Mouse (Mus musculus) hindbrain, embryonic 15.5 days (tissue): ENCODE measurements around the gene Ms4a2. TPM values are rescaled to one million over a fixed set of nuclear protein-coding genes. Genes with fewer than 3 reads are reported as not detected.

ENCODE experiments used
- ATAC-seq: fragments of 200-750 bp; cut with Nextera tagmentation; 2 replicates; pipeline ENCODE4 v1.8.0; 2017; ENCODE audit warnings: low read depth, moderate number of reproducible peaks, moderate TSS enrichment; ENCODE audit not compliant: low FRiP score
- H3K27ac ChIP-seq: fragments of 300-500 bp; sonication (generic); replicated peaks from 2 replicates; pipeline ENCODE4 v1.5.1; 2015; ENCODE audit warnings: mild to moderate bottlenecking, inconsistent platforms
- H3K27me3 ChIP-seq: fragments of 300-500 bp; sonication (generic); 2 replicates; pipeline ENCODE4 v1.6.1; 2015; ENCODE audit warnings: control low read depth, inconsistent platforms
- H3K36me3 ChIP-seq: fragments of 300-500 bp; sonication (generic); 2 replicates; pipeline ENCODE4 v1.6.1; 2015; ENCODE audit warnings: control low read depth, inconsistent platforms
- H3K4me1 ChIP-seq: fragments of 300-500 bp; sonication (generic); replicated peaks from 2 replicates; pipeline ENCODE4 v1.6.1; 2015; ENCODE audit warnings: control low read depth, inconsistent platforms
- H3K4me2 ChIP-seq: fragments of 300-500 bp; sonication (generic); 2 replicates; pipeline ENCODE4 v1.6.1; 2015; ENCODE audit warnings: moderate library complexity, mild to moderate bottlenecking, inconsistent platforms
- H3K4me3 ChIP-seq: fragments of 300-500 bp; sonication (generic); 2 replicates; pipeline ENCODE4 v1.5.1; 2015; ENCODE audit warnings: mild to moderate bottlenecking, inconsistent platforms
- H3K9ac ChIP-seq: fragments of 300-500 bp; sonication (generic); 2 replicates; pipeline ENCODE4 v1.6.1; 2015; ENCODE audit warnings: inconsistent platforms
- H3K9me3 ChIP-seq: fragments of 300-500 bp; sonication (generic); 2 replicates; pipeline ENCODE4 v1.6.1; 2016; ENCODE audit warnings: control low read depth, inconsistent platforms
- WGBS: fragments of 180-500 bp; shearing (Covaris S2); methylation state at CpG from one replicate; pipeline ENCODE4 v1.1.7; 2015; 5-methylcytosine and 5-hydroxymethylcytosine counted together
- polyA plus RNA-seq: library from polyadenylated mRNA; unstranded; fragments of >200 nt; fragmentation: Nextera tagmentation; extraction: Ambion mirVana; gene quantifications from 2 replicates; pipeline ENCODE4 v1.2.1, GENCODE M21; 2015

Ms4a2 gene
- polyA plus RNA-seq, 1 experiment from 2014 or later: 0.19 TPM

DNA sequence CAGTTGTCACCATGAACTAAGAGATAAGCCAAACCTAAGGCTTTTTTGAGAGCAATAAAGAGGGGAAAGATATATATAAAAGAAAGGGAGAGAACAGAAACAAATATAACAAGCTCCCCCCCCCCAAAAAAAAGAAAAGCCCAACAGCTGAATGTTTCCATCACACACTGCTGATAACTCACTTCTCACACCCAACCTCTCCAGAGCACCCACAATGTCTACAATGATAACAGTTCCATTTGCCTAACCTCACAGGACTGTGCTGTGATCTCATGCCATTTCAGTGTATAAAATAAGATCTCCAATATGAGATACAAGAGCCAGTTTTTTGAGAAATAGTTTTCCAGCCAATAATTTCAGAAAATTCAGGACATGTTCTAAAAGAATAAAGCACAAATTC lies 5.5 kb downstream of the Ms4a2 start:
- no peaks in the 10 kb centered on the region for H3K36me3 ChIP-seq
- H3K27ac ChIP-seq: no peak overlapping the region
- ATAC-seq: no peak
- H3K9me3 ChIP-seq: no peaks in the 10 kb centered on the region
- no peaks in the 10 kb centered on the region for H3K27me3 ChIP-seq
- no peak overlapping the region for H3K4me3 ChIP-seq
- no peak overlapping the region for H3K4me2 ChIP-seq
- H3K9ac ChIP-seq: no peak overlapping the region
- H3K4me1 ChIP-seq: no peaks in the 10 kb centered on the region

DNA sequence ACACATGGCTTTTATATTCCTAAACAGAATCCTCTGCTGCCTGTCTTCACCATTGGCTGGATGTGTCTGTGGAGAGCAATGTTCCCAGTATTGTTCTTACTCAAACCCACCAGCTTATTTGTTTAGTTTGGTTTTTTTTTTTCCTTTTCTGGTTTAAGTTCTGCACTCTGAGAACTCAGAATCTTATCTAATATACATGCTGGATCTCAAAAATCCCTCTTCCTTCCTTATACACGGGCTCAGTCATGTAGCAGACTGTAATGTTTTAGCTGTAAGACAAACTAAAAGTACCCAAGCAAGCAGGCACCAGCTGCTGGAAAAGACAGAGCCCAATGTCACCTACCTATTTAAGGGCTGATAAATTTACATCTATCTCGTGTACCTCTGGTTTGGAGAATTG lies 8.7 kb downstream of the Ms4a2 start:
- 68% methylated on average over 2 of the region's 2 CpGs for WGBS
- Histone ChIP-seq H3K9ac (no peak overlapping the region), H3K4me3 (no peak overlapping the region), H3K27ac (no peak overlapping the region), H3K9me3 (no peaks in the 10 kb centered on the region), H3K36me3 (no peaks in the 10 kb centered on the region), H3K27me3 (no peaks in the 10 kb centered on the region), H3K4me2 (no peak overlapping the region), H3K4me1 (no peaks in the 10 kb centered on the region)
- no peak for ATAC-seq

DNA sequence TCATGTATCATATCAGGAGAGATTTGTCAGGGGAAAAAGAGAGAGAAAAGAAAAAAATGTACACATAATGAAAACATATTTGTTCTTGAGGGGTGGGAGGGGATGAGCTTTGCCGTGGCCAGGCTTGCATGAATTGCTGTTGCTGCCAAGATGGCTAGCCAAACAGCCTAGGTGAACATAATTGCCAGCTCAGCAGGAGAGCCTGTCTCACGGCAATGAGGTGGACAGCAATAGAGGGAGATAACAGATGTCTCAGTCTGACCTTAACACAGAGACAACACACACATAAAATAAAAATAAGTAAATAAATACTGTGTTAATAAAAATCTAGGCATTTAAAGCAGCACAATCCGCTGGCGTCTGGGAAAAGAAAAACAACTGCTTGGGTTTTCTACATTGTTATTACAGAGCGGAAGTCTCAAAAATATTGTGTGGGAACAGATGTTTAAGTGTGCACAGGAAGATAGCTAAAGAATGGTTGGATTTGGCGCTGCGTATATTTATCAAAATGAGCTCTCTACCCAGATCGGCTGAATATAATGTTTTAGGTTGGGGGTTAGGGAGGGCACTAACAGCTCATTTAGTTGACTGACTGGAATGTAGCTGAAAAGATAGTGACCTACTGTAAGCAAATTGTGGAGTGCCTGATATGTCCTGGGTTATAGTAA lies 9.6 kb downstream of the Ms4a2 start:
- H3K4me1 ChIP-seq: no peaks in the 10 kb centered on the region
- H3K27ac ChIP-seq: no peak overlapping the region
- no peak overlapping the region for H3K4me2 ChIP-seq
- no peak overlapping the region for H3K4me3 ChIP-seq
- WGBS: 67% methylated on average over 8 of the region's 8 CpGs
- ATAC-seq: no peak
- no peak overlapping the region for H3K9ac ChIP-seq
- no peaks in the 10 kb centered on the region for H3K36me3 ChIP-seq
- H3K27me3 ChIP-seq: no peaks in the 10 kb centered on the region
- no peaks in the 10 kb centered on the region for H3K9me3 ChIP-seq

GRCm38 (mm10) chr19:11613084-11613483 lies 10.4 kb downstream of the Ms4a2 start:
- Histone ChIP-seq H3K36me3 (no peaks in the 10 kb centered on the region), H3K9me3 (no peaks in the 10 kb centered on the region), H3K27me3 (no peaks in the 10 kb centered on the region), H3K27ac (no peak overlapping the region), H3K4me2 (no peak overlapping the region), H3K4me3 (no peak overlapping the region), H3K4me1 (no peaks in the 10 kb centered on the region), H3K9ac (no peak overlapping the region)
- no peak for ATAC-seq
- 98% methylated on average over 1 of the region's 1 CpGs for WGBS

DNA sequence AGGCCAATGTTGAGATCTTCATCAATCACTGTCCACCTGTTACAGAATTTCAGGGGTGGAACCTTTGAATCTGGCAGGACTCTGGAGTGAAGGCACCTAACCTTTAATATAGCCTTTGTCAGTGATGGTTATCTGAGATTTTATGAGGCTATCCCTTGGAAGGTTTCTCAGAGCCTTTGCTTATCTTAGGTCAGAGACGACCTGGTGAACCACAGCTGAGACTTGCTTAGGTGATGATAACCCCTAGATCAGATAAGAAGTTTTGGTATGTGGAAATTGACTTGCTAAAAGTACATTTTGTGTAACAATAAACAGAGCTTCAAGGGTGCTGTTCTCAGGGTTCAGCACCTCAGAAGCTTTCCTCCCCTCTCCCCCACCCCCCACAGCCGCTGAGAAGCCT lies 11.2 kb downstream of the Ms4a2 start:
- ATAC-seq: no peak
- 81% methylated on average over 2 of the region's 2 CpGs for WGBS
- Histone ChIP-seq H3K4me3 (no peak overlapping the region), H3K4me1 (no peaks in the 10 kb centered on the region), H3K4me2 (no peak overlapping the region), H3K9me3 (no peaks in the 10 kb centered on the region), H3K27ac (no peak overlapping the region), H3K9ac (no peak overlapping the region), H3K36me3 (no peaks in the 10 kb centered on the region), H3K27me3 (no peaks in the 10 kb centered on the region)

GRCm38 (mm10) chr19:11611541-11611945 lies 12.0 kb downstream of the Ms4a2 start:
- Histone ChIP-seq H3K9me3 (no peaks in the 10 kb centered on the region), H3K27ac (no peak overlapping the region), H3K4me2 (no peak overlapping the region), H3K36me3 (no peaks in the 10 kb centered on the region), H3K27me3 (no peaks in the 10 kb centered on the region), H3K4me1 (no peaks in the 10 kb centered on the region), H3K4me3 (no peak overlapping the region), H3K9ac (no peak overlapping the region)
- peak; percentile 92 for ATAC-seq
- WGBS: 25% methylated on average over 6 of the region's 6 CpGs

DNA sequence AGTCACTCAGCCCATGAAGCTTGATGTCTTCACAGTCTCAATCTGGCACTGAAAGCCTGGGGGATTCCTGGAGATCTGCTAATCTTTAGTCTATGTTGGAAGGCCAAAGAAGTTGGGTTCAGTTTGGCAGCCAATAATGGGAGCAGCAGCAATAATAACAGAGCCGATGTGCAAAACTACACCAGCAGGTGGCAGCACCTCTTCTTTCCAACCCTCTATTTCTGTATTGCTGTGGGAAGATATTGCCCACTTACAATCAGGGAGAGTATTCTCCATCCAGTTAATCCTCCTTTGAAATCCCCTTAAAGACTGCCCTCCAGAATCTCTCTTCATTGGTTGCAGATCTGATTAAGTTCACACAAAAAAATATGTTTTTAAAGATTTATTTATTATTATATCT lies 15.3 kb downstream of the Ms4a2 start:
- Histone ChIP-seq H3K36me3 (no peaks in the 10 kb centered on the region), H3K27ac (no peak overlapping the region), H3K27me3 (no peaks in the 10 kb centered on the region), H3K4me2 (no peak overlapping the region), H3K9me3 (no peaks in the 10 kb centered on the region), H3K9ac (no peak overlapping the region), H3K4me3 (no peak overlapping the region), H3K4me1 (no peaks in the 10 kb centered on the region)
- 18% methylated on average over 1 of the region's 1 CpGs for WGBS
- peak; percentile 72; the same call in 1 of the 2 replicates for ATAC-seq

- H3K9me3 ChIP-seq: no peaks in the 10 kb centered on the region
- no peaks in the 10 kb centered on the region for H3K4me1 ChIP-seq
- no peak for ATAC-seq
- H3K36me3 ChIP-seq: no peaks in the 10 kb centered on the region
- WGBS: 95% methylated on average over 2 of the region's 2 CpGs
- H3K4me2 ChIP-seq: no peak within 1 kb of the TSS
- no peak within 1 kb of the TSS for H3K27ac ChIP-seq
- no peak within 1 kb of the TSS for H3K9ac ChIP-seq
- H3K27me3 ChIP-seq: no peaks in the 10 kb centered on the region
- no peak within 1 kb of the TSS for H3K4me3 ChIP-seq
Observed at GRCm38 (mm10) chr19:11604603-11605002, 18.9 kb downstream of the Ms4a2 start, which contains the start of gene Ms4a6d. TSS of gene Ms4a6d (minus strand) at chr19:11604849.

- Histone ChIP-seq H3K36me3 (no peaks in the 10 kb centered on the region), H3K4me3 (no peak overlapping the region), H3K27me3 (no peaks in the 10 kb centered on the region), H3K9me3 (no peaks in the 10 kb centered on the region), H3K4me1 (no peaks in the 10 kb centered on the region), H3K4me2 (no peak overlapping the region), H3K9ac (no peak overlapping the region), H3K27ac (no peak overlapping the region)
- no peak for ATAC-seq
- WGBS: 96% methylated on average over 2 of the region's 2 CpGs
Observed at GRCm38 (mm10) chr19:11602026-11602425, 21.5 kb downstream of the Ms4a2 start.

GRCm38 (mm10) chr19:11601349-11601748 lies 22.2 kb downstream of the Ms4a2 start:
- no peak for ATAC-seq
- Histone ChIP-seq H3K9me3 (no peaks in the 10 kb centered on the region), H3K27ac (no peak overlapping the region), H3K4me2 (no peak overlapping the region), H3K36me3 (no peaks in the 10 kb centered on the region), H3K9ac (no peak overlapping the region), H3K27me3 (no peaks in the 10 kb centered on the region), H3K4me3 (no peak overlapping the region), H3K4me1 (no peaks in the 10 kb centered on the region)
- 88% methylated on average over 3 of the region's 3 CpGs for WGBS

DNA sequence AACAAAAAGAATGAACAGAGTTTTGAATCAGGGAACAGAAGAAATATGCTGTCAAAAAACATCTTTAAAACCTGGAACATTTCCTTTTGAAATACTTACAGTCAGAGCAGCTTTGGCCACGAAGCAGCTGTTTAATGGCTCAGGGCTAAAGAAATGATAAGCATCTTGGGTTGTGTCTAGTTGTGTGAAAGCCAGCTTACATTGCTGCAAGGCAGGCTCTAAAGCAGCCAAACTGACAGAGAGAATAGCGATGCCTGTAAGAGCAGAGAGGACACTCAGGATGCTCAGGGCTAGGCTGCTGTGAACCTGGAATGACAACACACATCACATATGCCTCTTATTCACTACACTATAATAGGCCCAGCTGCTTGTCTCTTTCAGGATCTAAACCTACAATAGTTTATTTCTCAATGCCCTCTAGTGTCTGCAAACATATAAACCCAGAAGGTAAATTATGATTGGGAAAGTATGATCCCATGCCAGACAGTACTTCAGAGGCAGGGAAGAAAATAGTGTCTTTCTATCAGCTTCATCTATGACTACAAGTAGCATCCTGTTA lies 33.5 kb downstream of the Ms4a2 start:
- no peak for ATAC-seq
- no peak overlapping the region for H3K4me2 ChIP-seq
- H3K36me3 ChIP-seq: no peaks in the 10 kb centered on the region
- H3K9ac ChIP-seq: no peak overlapping the region
- WGBS: 76% methylated on average over 2 of the region's 2 CpGs
- no peak overlapping the region for H3K27ac ChIP-seq
- H3K27me3 ChIP-seq: no peaks in the 10 kb centered on the region
- no peak overlapping the region for H3K4me3 ChIP-seq
- no peaks in the 10 kb centered on the region for H3K9me3 ChIP-seq
- no peaks in the 10 kb centered on the region for H3K4me1 ChIP-seq

DNA sequence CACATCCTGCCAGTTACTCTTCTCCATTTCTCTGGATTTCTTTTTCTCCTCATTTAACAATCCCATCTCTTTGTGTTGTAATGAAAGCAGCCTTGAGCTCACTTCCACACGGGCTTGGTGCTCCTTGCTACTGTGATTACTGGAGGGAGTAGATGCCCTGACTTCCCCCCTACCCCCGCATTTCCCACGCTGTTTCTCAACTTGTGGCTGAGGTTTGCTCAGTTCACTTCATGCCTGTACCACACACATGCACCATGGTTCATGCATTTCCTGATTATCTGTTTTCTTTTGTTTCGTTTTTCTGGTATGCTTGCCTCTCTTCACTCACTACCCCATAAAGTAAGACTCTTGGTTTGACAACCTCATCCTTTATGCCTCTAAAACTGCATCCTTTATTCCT lies 34.3 kb downstream of the Ms4a2 start:
- no peak for ATAC-seq
- no peaks in the 10 kb centered on the region for H3K4me1 ChIP-seq
- H3K27me3 ChIP-seq: no peaks in the 10 kb centered on the region
- no peaks in the 10 kb centered on the region for H3K36me3 ChIP-seq
- H3K9me3 ChIP-seq: no peaks in the 10 kb centered on the region
- no peak overlapping the region for H3K4me2 ChIP-seq
- no peak overlapping the region for H3K9ac ChIP-seq
- H3K4me3 ChIP-seq: no peak overlapping the region
- WGBS: 83% methylated on average over 4 of the region's 4 CpGs
- H3K27ac ChIP-seq: no peak overlapping the region

- no peaks in the 10 kb centered on the region for H3K4me1 ChIP-seq
- no peak overlapping the region for H3K4me2 ChIP-seq
- H3K27ac ChIP-seq: no peak overlapping the region
- H3K9me3 ChIP-seq: no peaks in the 10 kb centered on the region
- H3K4me3 ChIP-seq: no peak overlapping the region
- no peaks in the 10 kb centered on the region for H3K27me3 ChIP-seq
- 72% methylated on average over 8 of the region's 8 CpGs for WGBS
- ATAC-seq: peak; percentile 59; the same call in 1 of the 2 replicates
- no peak overlapping the region for H3K9ac ChIP-seq
- H3K36me3 ChIP-seq: no peaks in the 10 kb centered on the region
Observed at GRCm38 (mm10) chr19:11574965-11575364, 48.6 kb downstream of the Ms4a2 start.
